Mouse (Mus musculus): ENCODE results near the gene Gm10322. TPM values are rescaled to one million over a fixed set of nuclear protein-coding genes. Genes with fewer than 3 reads are reported as not detected.
A peak's percentile ranks its signal among the peaks of the same experiment; 100 is the strongest.

Gene Gm10322
- polyA plus RNA-seq, 1 experiment from 2014 or later: not detected

DNA sequence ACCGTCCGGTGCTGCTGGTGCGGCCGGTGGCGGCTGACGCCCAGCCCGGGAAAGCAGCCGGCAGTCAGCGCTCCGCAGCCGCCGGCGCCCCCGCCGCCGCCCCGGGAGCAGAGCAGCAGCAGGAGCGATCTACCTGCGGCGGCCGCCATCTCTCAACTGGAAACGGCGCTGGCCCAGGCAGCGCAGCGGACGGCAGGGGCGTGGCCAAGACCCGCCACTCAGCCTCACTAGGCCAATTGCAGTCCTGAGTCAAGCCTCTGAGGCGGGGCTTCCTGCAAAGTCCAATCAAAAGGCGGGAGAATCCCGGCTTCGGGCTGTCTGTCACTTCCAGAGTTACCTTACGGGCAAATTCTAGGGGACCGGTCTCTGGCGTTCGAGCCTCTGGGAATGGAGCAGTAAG is 659 bp downstream of the Gm10322 start, which contains the start of gene Mcu:
Mcu (minus strand) TSS at position 171 of the 400 bp plus-strand sequence.
- 1% methylated on average over 35 of the region's 36 CpGs for WGBS
- Histone ChIP-seq H3K36me3 (ENCODE audit: insufficient read depth, low read length) (no peaks in the 10 kb centered on the region), H3K27me3 (ENCODE audit: insufficient read depth, low read length) (no peaks in the 10 kb centered on the region), H3K9me3 (ENCODE audit: low read length) (no peaks in the 10 kb centered on the region), H3K4me1 (ENCODE audit: insufficient read depth, low read length) (peaks cover 32% of the 10 kb centered on the region), H3K27ac (ENCODE audit: low read length) (peak within 1 kb of the TSS; percentile 84), H3K4me2 (replicated peaks; ENCODE audit: low read depth, low read length) (peak within 1 kb of the TSS; percentile 86), H3K9ac (replicated peaks; ENCODE audit: low read length) (peak within 1 kb of the TSS; percentile 96), H3K4me3 (ENCODE audit: low read length) (peak within 1 kb of the TSS; percentile 89)
- peak; percentile 100 for ATAC-seq (ENCODE audit: low FRiP score, low TSS enrichment)

DNA sequence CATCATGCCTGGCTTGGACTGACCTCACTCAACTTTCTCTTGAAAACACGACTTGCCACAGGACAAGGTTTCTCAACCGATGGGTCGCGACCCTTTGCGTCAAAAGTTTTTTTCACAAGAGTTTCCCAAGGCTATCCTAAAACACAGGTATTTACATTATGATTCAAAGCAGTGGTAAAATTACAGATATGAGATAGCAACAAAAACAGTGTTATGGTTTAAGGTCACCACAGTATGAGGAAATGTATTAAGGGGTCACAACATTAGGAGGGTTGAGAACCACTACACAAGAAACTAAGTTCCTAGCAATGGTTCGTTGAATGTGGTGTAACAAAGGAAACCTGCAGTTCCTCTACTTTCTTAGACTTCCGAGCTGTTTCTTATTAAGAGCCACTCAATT is 1.9 kb downstream of the Gm10322 start:
- no peak overlapping the region for H3K4me2 ChIP-seq (replicated peaks; ENCODE audit: low read depth, low read length)
- H3K4me3 ChIP-seq (ENCODE audit: low read length): no peak overlapping the region
- H3K27ac ChIP-seq (ENCODE audit: low read length): no peak overlapping the region
- no peaks in the 10 kb centered on the region for H3K36me3 ChIP-seq (ENCODE audit: insufficient read depth, low read length)
- ATAC-seq (ENCODE audit: low FRiP score, low TSS enrichment): no peak
- no peaks in the 10 kb centered on the region for H3K27me3 ChIP-seq (ENCODE audit: insufficient read depth, low read length)
- no peaks in the 10 kb centered on the region for H3K9me3 ChIP-seq (ENCODE audit: low read length)
- H3K9ac ChIP-seq (replicated peaks; ENCODE audit: low read length): no peak overlapping the region
- 94% methylated on average over 7 of the region's 7 CpGs for WGBS
- H3K4me1 ChIP-seq (ENCODE audit: insufficient read depth, low read length): peaks cover 31% of the 10 kb centered on the region

DNA sequence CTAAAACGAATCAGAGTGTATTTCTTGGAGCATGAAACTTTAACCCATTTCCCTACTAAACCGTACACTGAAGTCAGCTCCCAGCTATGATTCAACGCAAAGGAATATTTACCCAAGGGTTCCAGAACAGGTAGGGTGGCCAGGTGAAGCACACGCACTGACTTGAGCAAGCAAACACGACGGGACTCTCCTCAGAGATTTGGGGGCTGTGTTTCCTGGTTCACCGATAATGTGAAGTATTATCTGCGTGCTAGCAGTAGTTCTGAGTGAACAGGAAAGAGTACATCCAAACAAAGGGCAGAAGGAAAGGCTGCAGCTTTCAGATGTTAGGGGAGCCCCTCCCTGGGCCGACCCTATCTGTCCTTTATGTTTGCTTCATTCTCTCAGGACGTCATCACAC is 5.5 kb downstream of the Gm10322 start:
- Histone ChIP-seq H3K27ac (ENCODE audit: low read length) (no peak overlapping the region), H3K9ac (replicated peaks; ENCODE audit: low read length) (no peak overlapping the region), H3K9me3 (ENCODE audit: low read length) (no peaks in the 10 kb centered on the region), H3K4me3 (ENCODE audit: low read length) (no peak overlapping the region), H3K36me3 (ENCODE audit: insufficient read depth, low read length) (no peaks in the 10 kb centered on the region), H3K4me1 (ENCODE audit: insufficient read depth, low read length) (peaks cover 5% of the 10 kb centered on the region; the same call in 1 of the 2 replicates), H3K4me2 (replicated peaks; ENCODE audit: low read depth, low read length) (no peak overlapping the region), H3K27me3 (ENCODE audit: insufficient read depth, low read length) (no peaks in the 10 kb centered on the region)
- 69% methylated on average over 10 of the region's 10 CpGs for WGBS
- ATAC-seq (ENCODE audit: low FRiP score, low TSS enrichment): no peak

DNA sequence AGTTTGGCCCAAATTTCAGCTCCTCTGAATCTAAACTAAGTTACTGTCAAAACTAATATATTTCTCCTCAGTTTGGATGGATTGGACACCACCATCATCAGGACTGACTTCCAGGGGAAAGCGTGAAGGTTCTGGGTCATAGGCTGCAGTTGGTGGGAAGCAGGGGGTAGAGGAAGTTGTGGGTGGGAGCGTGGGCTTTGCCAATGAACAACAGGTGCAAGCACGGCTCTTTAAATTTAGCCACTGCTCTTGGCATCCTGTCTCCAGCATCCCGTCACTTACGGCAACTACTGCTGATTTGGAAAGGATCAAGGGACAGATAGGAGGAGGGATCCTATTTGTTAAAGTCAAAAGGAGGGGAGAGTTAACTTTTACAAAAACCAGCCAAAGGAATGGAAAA is 7.6 kb downstream of the Gm10322 start:
- H3K4me2 ChIP-seq (replicated peaks; ENCODE audit: low read depth, low read length): no peak overlapping the region
- H3K27me3 ChIP-seq (ENCODE audit: insufficient read depth, low read length): no peaks in the 10 kb centered on the region
- H3K4me3 ChIP-seq (ENCODE audit: low read length): no peak overlapping the region
- 51% methylated on average over 5 of the region's 5 CpGs for WGBS
- no peaks in the 10 kb centered on the region for H3K4me1 ChIP-seq (ENCODE audit: insufficient read depth, low read length)
- no peaks in the 10 kb centered on the region for H3K9me3 ChIP-seq (ENCODE audit: low read length)
- no peaks in the 10 kb centered on the region for H3K36me3 ChIP-seq (ENCODE audit: insufficient read depth, low read length)
- no peak overlapping the region for H3K9ac ChIP-seq (replicated peaks; ENCODE audit: low read length)
- ATAC-seq (ENCODE audit: low FRiP score, low TSS enrichment): no peak
- no peak overlapping the region for H3K27ac ChIP-seq (ENCODE audit: low read length)

DNA sequence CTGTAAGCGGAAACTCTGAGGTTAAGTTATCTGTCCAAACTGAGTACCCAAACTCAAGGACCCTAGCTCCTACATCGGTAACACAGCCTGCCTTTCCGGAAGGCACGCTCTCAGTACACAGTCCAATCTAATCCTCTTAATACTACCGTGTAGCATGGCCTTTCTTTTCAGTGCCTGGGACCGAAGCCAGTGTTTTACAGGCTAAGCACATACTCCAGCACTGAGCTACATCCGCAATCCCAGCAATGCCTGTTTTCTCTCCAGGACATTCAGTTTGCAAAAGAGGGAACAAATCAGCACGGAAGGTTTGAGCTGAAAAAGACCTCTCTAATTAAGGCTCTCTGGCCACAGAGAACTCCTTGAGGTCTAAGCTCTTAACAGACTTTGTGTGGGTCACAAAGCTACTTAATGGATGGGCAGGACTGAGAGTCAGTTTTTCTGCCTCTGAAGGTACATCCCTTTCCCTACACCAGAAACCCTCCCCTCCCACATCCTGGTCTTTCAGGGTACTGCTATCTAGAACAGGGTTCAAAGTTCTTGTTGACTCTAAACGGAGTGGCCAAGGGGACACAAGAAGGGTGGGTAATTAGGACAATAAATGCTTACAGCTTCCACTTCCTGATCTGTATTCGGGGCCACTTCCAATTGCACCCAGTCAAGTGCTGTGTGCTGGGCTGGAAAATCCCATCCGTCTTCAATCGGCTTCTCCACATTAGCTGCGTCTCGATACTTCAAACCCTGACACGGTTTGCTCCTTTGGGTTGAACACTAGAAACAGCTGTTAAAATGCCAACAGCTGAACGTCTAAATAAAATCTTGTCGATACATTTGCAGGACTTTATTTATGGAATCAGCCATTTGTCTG is 13.0 kb downstream of the Gm10322 start:
- no peak overlapping the region for H3K4me3 ChIP-seq (ENCODE audit: low read length)
- no peaks in the 10 kb centered on the region for H3K9me3 ChIP-seq (ENCODE audit: low read length)
- H3K9ac ChIP-seq (replicated peaks; ENCODE audit: low read length): no peak overlapping the region
- no peaks in the 10 kb centered on the region for H3K27me3 ChIP-seq (ENCODE audit: insufficient read depth, low read length)
- no peak overlapping the region for H3K4me2 ChIP-seq (replicated peaks; ENCODE audit: low read depth, low read length)
- H3K4me1 ChIP-seq (ENCODE audit: insufficient read depth, low read length): no peaks in the 10 kb centered on the region
- 56% methylated on average over 17 of the region's 17 CpGs for WGBS
- H3K36me3 ChIP-seq (ENCODE audit: insufficient read depth, low read length): no peaks in the 10 kb centered on the region
- ATAC-seq (ENCODE audit: low FRiP score, low TSS enrichment): no peak
- H3K27ac ChIP-seq (ENCODE audit: low read length): no peak overlapping the region

DNA sequence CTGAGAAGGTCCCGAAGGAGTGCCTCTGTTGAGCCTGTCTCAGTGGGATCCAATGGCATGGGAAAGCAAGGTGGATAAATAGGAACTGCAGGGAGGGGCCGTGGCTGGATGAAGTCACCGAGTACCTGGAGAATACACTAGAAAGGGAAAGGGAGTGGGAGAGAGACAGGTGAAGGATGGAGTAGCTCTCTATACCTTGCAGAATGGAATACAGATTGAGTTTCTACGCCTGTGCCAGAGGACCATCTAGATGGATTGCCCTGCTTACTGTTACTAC is 13.6 kb downstream of the Gm10322 start:
- no peaks in the 10 kb centered on the region for H3K4me1 ChIP-seq (ENCODE audit: insufficient read depth, low read length)
- H3K36me3 ChIP-seq (ENCODE audit: insufficient read depth, low read length): no peaks in the 10 kb centered on the region
- 73% methylated on average over 4 of the region's 4 CpGs for WGBS
- no peak overlapping the region for H3K27ac ChIP-seq (ENCODE audit: low read length)
- no peak overlapping the region for H3K9ac ChIP-seq (replicated peaks; ENCODE audit: low read length)
- H3K4me2 ChIP-seq (replicated peaks; ENCODE audit: low read depth, low read length): no peak overlapping the region
- no peaks in the 10 kb centered on the region for H3K27me3 ChIP-seq (ENCODE audit: insufficient read depth, low read length)
- no peak overlapping the region for H3K4me3 ChIP-seq (ENCODE audit: low read length)
- H3K9me3 ChIP-seq (ENCODE audit: low read length): no peaks in the 10 kb centered on the region
- no peak for ATAC-seq (ENCODE audit: low FRiP score, low TSS enrichment)

DNA sequence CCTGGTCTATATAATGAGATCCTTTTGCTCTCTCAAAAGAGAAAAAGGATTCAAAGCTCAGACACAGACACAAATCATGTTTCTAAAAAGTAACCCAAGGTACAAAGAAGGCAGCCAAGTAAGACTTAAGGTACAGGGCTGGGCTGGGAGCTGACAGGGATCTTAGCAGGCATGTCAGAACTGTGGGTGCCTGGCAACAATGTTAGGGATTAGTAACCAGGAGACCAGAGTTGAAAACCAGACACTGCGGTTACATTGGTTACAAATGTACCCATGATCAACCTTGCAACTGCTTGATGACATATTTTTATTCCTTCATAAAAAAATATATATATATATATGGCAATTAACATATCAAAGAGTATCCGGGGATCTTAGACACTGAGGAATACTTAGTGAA is 20.2 kb downstream of the Gm10322 start:
- no peak for ATAC-seq (ENCODE audit: low FRiP score, low TSS enrichment)
- 93% methylated on average over 2 of the region's 2 CpGs for WGBS

DNA sequence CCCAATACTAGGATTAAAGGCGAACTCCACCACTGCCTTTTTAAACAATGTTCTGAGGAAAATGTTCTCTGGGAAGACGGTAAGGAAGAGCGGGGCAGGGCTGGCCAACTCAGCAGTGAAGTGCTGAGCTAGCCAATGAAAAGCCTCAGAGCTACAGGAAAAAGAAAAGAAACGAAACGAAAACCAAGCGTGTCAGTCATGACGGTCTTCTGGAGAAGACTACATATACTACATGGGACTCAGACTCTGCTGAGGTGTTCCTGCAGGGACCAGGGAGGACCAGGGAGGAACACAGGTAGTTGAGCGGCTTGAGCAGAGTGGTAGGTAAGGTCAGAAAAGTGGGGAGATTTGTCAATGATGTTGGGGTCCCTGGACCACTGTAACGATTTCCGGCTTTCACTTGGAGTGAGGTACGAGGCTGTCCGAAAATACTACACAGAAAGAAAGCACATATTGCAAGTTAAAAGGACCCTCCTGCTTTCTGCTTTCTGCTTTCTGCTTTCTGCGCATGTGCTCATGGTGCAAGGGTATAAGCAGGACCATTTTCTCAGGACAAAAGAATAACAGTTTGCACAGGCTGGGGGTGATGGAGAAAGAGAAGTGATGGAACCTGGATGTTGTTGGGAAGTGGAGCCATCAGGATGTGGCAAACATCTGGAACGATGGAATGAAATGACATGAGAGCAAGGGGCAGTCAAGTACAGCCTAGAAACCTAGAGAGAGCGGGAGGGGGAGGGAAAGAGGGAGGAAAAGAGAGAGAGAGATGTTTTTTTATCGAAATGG is 21.1 kb downstream of the Gm10322 start:
- Histone ChIP-seq H3K4me3 (ENCODE audit: low read length) (peak overlapping the region; percentile 24), H3K27me3 (ENCODE audit: insufficient read depth, low read length) (no peaks in the 10 kb centered on the region), H3K9ac (replicated peaks; ENCODE audit: low read length) (no peak overlapping the region; the same call in 1 of the 2 replicates), H3K27ac (ENCODE audit: low read length) (peak overlapping the region; percentile 26; the same call in 1 of the 2 replicates), H3K4me1 (ENCODE audit: insufficient read depth, low read length) (no peaks in the 10 kb centered on the region; the same call in 1 of the 2 replicates), H3K4me2 (replicated peaks; ENCODE audit: low read depth, low read length) (peak overlapping the region; percentile 35), H3K36me3 (ENCODE audit: insufficient read depth, low read length) (no peaks in the 10 kb centered on the region), H3K9me3 (ENCODE audit: low read length) (no peaks in the 10 kb centered on the region)
- ATAC-seq (ENCODE audit: low FRiP score, low TSS enrichment): 0 out of 2 replicates have a peak, but pooled peaks have one; percentile 49
- WGBS: 54% methylated on average over 16 of the region's 16 CpGs

More for the DNA sequence above, 20.2 kb downstream of the Gm10322 start:
- Histone ChIP-seq H3K27me3 (ENCODE audit: insufficient read depth, low read length) (no peaks in the 10 kb centered on the region), H3K4me1 (ENCODE audit: insufficient read depth, low read length) (no peaks in the 10 kb centered on the region; the same call in 1 of the 2 replicates), H3K36me3 (ENCODE audit: insufficient read depth, low read length) (no peaks in the 10 kb centered on the region), H3K4me2 (replicated peaks; ENCODE audit: low read depth, low read length) (no peak overlapping the region), H3K9ac (replicated peaks; ENCODE audit: low read length) (no peak overlapping the region), H3K4me3 (ENCODE audit: low read length) (no peak overlapping the region), H3K27ac (ENCODE audit: low read length) (no peak overlapping the region), H3K9me3 (ENCODE audit: low read length) (no peaks in the 10 kb centered on the region)

DNA sequence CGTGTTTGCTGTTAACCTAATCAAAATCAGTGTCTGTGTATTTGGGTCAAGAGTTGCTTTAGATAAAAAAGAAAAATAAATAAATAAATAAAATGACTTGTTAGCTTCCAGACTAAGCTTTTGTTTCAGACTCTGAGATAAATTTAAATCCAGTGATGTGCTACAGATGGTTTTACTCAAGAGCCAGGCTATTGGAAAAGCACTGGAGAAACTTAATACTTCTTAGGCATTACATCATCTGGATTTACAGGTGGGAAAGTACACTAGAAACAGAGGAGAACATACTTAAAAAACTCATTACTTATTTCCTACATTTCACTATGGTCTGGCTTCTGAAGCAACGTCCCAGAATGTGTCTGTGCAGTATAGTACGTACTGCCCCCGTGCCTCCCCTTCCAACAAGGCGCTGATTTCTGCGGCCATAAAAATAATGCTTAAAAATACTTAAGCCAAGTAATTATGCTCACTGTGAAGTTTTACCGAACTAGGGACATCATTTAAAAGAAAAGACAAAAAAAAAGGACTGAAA is 21.8 kb downstream of the Gm10322 start:
- no peaks in the 10 kb centered on the region; the same call in 1 of the 2 replicates for H3K4me1 ChIP-seq (ENCODE audit: insufficient read depth, low read length)
- H3K27me3 ChIP-seq (ENCODE audit: insufficient read depth, low read length): no peaks in the 10 kb centered on the region
- H3K4me3 ChIP-seq (ENCODE audit: low read length): no peak overlapping the region
- no peaks in the 10 kb centered on the region for H3K9me3 ChIP-seq (ENCODE audit: low read length)
- no peak overlapping the region; the same call in 1 of the 2 replicates for H3K27ac ChIP-seq (ENCODE audit: low read length)
- peak; percentile 54; the same call in 1 of the 2 replicates for ATAC-seq (ENCODE audit: low FRiP score, low TSS enrichment)
- no peak overlapping the region for H3K9ac ChIP-seq (replicated peaks; ENCODE audit: low read length)
- H3K36me3 ChIP-seq (ENCODE audit: insufficient read depth, low read length): no peaks in the 10 kb centered on the region
- peak overlapping the region; percentile 35 for H3K4me2 ChIP-seq (replicated peaks; ENCODE audit: low read depth, low read length)
- 29% methylated on average over 7 of the region's 7 CpGs for WGBS
